Mouse (Mus musculus): ENCODE measurements around the gene Igf1.

GRCm38 (mm10) chr10:87859453-87859852 is 1.4 kb downstream of the Igf1 start:
- no peak for TF ChIP-seq CTCF (IDR thresholded peaks at IDR 0.05; ENCODE audit: extremely low read depth, insufficient read depth, insufficient read length, insufficient replicate concordance)
- TF ChIP-seq POLR2A (IDR thresholded peaks at IDR 0.05; ENCODE audit: low read depth, low read length), result no peak

Measured in spleen, adult 2 months (tissue).